Mouse (Mus musculus): ENCODE measurements around the gene Oser1.

- TF ChIP-seq FLI1 (IDR thresholded peaks at IDR 0.05; ENCODE audit: low read length) (no peak), GATA1 (IDR thresholded peaks at IDR 0.05; ENCODE audit: borderline replicate concordance, low read length) (no peak)
These were observed 38.3 kb upstream of the Oser1 start for GRCm38 (mm10) chr2:163462801-163463200.

All from megakaryocyte, embryonic 14.5 days (primary cell).